Mouse (Mus musculus) left cerebral cortex, postnatal 14 days (tissue): Measurements from ENCODE around the gene Dennd1a. TPM values are rescaled to one million over a fixed set of nuclear protein-coding genes. Genes with fewer than 3 reads are reported as not detected.

ENCODE experiments used
- DNase-seq, 2 experiments: peaks; one replicate each; pipeline ENCODE4 v3.0.0; 2021 to 2022; ENCODE audit warnings: low spot score in 2 of 2, mixed read lengths in 1 of 2
- intact Hi-C: fragments of 180-260 bp; cut with DNase I; formaldehyde crosslinking; loops from one replicate; pipeline ENCODE4 v1.15.1; 2025
- total RNA-seq, 2 experiments: library from RNA; stranded (reverse); gene quantifications; 2 replicates each; pipeline ENCODE4 v1.2.3; 2021

Gene Dennd1a
- total RNA-seq, 2 experiments from 2014 or later: 68.5 to 70.1 TPM

DNA sequence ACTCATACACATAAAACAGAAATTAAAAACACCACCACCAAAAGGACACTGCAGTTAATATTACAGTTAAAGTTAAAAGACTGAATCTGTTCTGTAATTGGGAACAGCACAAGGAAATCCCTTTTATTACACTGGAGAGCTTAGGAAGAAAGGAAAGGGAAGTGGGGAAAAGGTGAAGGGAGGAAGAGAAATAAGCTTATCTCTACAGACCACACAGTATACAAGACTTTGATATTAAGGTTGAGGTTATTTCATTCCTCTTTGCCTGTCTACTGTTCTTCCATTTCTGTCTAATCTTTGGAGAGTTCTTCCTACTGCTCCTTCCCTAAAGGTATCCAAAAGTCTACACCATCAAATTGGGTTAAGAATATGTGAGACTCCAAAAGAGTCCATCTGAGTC, 28.1 kb downstream of the Dennd1a start:
- DNase-seq: no peak
- intact Hi-C loops: no loop called here

- intact Hi-C loops: no loop called here
- no peak for DNase-seq
Observed at GRCm38 (mm10) chr2:38237616-38238015, 49.6 kb downstream of the Dennd1a start.

DNA sequence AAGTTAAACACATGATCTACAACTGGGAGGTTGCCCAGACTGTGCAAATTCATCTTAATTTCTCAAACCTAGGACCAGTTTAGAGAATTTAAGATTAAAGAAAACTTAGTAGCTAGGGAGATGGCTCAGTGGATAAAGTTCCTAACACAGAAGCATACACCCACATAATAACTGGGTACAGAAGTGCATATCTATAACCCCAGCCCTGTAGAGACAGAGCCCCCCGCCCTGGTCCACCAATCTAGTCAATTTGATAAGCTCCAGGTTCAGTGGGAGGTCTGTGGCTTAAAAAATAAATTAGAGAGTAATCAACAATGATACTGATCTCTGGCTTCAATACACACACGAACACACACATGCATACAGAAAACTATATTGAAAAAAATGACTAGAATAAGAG, 51.6 kb downstream of the Dennd1a start:
- no peak for DNase-seq
- intact Hi-C loops: no loop called here

DNA sequence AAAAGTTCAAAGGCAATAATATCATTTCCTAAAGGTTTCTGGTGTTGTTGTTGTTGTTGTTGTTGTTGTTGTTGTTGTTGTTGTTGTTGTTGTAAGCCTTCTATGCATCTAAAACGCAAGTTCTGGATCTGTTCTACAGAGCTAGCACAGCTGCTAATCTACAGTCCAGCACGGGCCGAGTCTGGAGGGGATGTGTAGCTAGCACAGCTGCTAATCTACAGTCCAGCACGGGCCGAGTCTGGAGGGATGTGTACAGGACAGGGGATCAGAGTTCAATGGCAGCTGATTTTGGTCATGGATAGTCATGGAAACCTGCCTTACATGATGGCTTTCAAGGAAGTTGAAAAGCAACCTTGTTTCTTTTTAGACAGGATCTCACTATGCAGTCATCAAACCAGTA, 57.3 kb downstream of the Dennd1a start:
- intact Hi-C loops: no loop called here
- DNase-seq: no peak

- intact Hi-C loops: no loop called here
- DNase-seq: no peak
Observed at GRCm38 (mm10) chr2:38223759-38224158, 63.4 kb downstream of the Dennd1a start.

GRCm38 (mm10) chr2:38221461-38221860, 65.7 kb downstream of the Dennd1a start:
- no peak for DNase-seq
- intact Hi-C loops: no loop called here

GRCm38 (mm10) chr2:38220687-38221435, 66.3 kb downstream of the Dennd1a start:
- intact Hi-C loops: no loop called here
- no peak for DNase-seq

GRCm38 (mm10) chr2:38219666-38220065, 67.5 kb downstream of the Dennd1a start:
- no peak for DNase-seq
- intact Hi-C loops: no loop called here

DNA sequence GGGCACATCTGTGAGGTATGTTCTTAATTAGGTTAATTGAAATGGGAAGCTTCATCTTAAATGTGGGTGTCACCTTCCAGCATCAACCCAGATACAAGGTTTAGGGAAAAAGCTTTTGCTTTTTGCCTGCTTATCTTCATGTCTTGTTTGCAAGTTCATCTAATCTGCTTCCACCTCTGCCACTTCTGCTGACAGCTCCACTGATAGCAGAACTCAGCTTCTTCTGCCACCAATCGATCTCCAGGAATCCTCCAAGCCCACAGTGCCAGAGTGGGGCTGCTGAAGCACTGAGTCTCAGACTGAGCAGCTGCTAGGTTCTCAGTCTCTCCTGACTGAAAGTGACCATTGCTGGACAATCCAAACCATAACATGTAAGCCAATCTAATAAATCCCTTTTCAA, 74.1 kb downstream of the Dennd1a start:
- intact Hi-C loops: no loop called here
- DNase-seq: no peak

DNA sequence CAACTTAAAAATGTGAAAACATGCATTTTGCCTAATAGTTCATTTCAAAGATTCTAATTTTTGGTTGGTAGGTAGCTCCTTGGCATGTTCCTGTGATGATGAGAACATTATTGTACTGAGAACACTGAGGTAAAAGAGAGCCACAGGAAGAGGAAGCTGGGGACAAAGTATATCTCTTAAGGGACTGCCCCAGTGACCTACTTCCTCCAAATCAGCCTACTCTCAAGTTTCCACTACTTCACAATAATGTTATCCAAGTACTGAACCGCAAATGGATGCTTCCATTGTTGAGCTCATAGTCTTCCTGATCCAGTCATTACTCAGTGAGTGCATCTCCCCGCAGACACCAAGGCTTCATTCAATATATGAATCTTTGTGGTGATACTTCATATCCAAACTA, 75.8 kb downstream of the Dennd1a start:
- intact Hi-C loops: no loop called here
- no peak for DNase-seq

DNA sequence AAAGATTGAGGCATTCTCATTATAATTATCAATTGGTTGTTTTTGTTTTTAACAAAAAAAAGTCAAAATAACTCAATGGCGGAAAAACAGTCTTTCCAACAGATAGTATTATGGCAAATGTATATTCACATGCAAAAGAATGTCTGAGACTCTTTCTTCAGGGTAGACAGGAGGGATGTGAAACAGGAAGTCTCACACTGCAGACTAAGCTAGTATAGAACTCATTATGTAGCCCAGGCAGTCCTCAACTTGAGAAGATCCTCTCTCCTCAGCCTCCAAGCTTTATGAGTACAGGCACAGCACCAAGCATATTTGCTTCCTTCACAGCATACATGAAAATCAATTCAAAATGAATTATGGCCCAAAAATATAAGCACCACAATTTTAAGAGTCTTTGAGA, 79.4 kb downstream of the Dennd1a start:
- intact Hi-C loops: no loop called here
- no peak for DNase-seq

- intact Hi-C loops: no loop called here
Observed at GRCm38 (mm10) chr2:38205281-38205680, 81.9 kb downstream of the Dennd1a start.

DNA sequence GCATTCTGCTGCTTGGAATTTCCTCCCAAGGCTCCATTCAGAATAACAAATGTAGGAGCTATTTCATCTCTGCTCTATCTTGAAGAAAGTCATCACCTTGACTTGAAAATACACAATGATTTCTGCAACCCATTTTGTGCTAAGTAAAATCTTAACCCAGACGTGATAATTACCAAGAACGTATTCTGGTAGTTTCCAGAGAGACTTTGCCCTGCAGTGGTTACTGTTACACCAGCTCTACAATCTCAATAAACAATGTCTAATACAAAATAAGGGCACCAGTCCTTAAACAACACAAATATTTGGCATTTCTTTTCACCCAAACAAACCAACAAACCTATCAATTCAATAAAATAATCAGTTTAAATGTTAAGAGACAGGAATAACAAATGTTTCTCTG, 82.5 kb downstream of the Dennd1a start:
- DNase-seq: no peak
- intact Hi-C loops: no loop called here

More at GRCm38 (mm10) chr2:38205281-38205680, 81.9 kb downstream of the Dennd1a start:
- DNase-seq: no peak

- intact Hi-C loops: no loop called here
- DNase-seq: no peak
Observed at GRCm38 (mm10) chr2:38198072-38198471, 89.1 kb downstream of the Dennd1a start.

DNA sequence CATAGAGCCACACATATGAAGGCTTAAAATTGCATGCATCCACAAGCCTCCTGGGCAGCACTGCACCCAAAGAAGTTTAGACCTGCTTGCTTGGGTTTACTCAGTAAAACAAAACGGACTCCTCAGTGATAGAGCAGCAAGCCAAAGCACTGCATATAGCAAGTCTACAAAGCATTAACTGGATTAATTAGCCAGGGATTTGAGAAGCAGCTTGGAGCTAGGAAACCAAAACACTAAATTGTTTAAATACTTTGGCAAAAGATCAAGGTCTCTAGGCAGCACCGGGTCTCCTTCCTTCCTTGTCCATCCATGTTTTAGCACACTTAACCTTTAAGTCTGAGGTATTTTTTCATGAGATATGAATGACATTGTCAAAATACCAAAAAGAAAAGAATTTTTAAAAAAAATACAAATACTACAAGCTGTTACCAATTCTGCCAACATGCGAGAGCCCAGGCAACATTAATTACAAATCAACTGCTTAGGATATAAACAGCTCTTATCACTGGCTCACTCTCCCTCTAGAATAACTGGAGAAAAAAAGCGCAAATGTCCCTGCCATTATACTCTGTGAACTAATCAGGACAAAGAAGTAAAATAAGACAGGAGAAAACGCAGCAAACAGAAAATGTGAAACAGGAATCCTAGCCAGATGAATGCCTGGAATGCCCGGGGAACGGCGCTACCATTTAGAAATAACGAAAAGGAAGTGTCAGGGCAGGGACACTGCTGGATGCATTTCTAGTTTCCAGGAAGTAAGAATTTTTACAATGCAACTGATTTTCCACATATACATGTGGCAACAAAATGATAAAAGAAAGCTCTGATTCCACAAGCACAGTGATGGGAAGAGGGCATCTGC, 90.8 kb downstream of the Dennd1a start:
- intact Hi-C loops: no loop called here
- DNase-seq: no peak

DNA sequence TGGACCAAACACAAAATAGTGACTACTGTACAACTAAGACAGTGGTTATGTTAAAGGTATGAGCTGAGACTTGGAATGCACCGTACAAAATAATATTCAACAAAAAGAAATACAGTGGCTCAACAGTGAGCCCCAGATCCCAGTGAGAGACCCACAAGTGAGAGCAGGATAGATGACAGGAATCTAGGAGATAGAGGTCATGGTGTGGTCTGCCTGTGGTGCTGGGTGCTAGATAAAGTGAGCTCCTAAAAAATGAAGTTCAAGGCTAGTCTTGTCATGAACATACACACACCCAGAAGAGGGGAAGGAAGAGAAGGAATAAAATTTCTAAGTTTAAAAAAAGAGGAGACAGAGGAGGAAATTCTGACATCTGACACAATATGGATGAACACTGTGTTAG, 95.2 kb downstream of the Dennd1a start:
- intact Hi-C loops: no loop called here
- DNase-seq: no peak

- no peak for DNase-seq
- intact Hi-C loops: no loop called here
Observed at GRCm38 (mm10) chr2:38191601-38192000, 95.6 kb downstream of the Dennd1a start.

DNA sequence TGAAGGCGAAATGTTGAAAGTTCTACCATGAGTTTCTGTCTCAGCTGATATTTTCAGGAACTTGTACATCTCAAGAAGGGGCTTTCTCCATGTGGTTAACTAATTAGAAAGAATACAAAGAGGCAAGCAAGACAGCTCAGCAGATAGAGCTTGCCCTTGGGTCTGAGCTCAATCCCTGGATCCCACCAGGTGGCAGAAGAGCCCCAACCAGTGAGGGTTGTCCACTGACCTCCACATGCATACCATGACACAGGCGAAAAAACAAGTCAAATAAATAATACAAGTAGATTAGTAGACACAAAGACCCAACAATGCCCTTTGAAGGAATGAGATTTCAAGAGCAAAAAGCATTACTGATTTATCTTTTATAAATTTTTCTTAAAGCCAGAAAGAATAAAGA, 100.8 kb downstream of the Dennd1a start:
- intact Hi-C loops: no loop called here

GRCm38 (mm10) chr2:38184977-38185376, 102.2 kb downstream of the Dennd1a start:
- intact Hi-C loops: no loop called here
- no peak for DNase-seq

More for the DNA sequence above, 100.8 kb downstream of the Dennd1a start:
- DNase-seq: no peak

DNA sequence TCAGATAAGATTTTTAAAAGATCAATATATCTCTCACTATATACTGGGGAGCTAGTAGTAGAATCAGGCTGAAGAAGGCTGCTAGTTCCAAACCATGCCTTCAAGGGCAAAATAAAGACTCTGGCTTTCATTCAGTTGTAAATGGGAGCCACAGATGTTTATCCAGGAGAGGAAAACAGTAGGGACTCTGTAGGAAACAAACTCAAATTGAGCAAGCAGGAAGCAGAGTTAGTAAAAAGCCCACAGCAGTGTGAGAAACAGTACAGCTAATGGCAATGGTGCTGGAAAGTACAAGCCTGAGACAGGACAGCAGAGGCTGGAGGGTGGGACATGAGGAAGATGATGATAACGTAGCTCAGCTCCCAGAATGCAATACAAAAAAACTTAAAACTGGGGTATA, 103.3 kb downstream of the Dennd1a start:
- DNase-seq: no peak
- intact Hi-C loops: no loop called here

DNA sequence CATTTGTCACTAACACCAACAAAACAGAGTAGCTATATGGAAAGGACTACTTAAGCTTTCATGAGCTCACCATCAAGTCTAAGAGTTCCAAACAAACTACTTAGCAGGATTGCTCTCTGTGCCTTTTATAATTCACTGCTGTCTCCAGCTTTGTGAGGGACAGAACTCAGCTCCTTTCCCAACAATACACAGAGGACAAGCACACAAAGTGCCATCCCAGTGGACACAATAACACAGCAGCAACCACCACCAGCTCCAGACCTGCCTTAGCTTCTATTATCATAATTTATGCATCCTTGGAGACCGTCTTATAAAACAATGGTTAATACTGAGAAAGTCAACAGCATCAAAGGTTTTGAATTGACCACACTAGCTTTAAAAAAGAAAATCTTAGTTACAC, 104.9 kb downstream of the Dennd1a start:
- DNase-seq: no peak
- intact Hi-C loops: no loop called here
